Mouse (Mus musculus): Measurements from ENCODE around the gene Tap2.

The Tap2 gene

DNA sequence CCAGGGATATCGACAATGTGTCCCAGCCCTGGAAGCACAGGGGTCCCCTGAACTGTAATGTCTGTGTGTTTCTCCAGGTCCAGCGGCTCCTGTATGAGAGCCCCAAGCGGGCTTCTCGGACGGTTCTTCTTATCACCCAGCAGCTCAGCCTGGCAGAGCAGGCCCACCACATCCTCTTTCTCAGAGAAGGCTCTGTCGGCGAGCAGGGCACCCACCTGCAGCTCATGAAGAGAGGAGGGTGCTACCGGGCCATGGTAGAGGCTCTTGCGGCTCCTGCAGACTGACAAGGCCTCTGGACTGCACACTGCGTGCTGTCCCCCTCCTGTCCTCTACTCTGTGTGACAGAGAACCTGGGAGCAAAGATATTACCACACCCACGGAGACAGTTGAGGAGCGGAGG lies 6.8 kb upstream of the Tap2 start:
- DNase-seq (ENCODE audit: low spot score in 2 of 2) = no peak

DNA sequence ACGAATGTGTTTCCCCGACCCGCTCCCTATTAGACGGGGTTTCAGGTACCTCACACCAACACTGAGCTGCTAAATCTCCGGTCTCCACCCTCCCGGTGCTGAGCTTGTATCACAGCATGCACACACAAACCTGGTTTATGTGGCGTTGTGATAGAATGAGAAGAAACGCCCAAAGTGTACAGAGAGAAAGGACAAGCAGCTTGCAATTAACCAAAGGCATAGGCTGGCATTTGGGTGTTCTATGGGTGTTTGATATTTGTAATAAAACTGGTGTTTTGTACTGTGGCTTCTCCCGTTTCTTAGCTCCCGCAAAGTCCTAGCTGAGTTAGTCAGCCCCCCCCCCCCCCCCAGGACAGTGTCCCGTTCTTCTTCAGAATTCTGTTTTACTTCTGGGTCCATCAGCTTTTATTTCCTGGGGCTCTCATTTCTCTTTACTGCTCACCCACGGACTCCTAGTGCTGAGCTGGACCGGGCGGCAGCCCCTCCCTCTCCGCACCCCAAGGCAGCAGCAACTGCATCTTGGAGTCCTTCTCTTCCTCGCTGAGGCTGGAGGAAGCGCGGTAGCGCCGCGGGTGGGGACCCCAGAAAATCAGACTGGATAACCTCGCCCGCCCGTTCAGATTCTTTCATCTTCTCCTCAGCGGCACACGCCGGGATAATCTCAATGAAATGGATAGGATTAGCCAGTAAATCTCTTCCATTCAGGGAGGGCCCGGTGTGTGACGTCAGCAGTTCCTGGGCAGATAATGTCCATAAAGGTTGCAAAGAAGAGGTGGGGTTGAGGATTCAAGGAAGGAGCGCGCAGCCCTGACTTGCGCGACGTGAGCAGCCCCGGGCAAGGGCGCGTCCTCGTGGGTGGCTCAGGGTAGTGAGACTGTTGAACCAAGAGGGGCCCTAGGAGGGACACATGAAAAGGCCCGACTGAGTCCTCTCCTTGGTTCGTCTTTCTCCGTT lies 6.1 kb upstream of the Tap2 start, which contains the start of gene Psmb8:
Gene Psmb8, plus strand, starts transcription at position 781 of the 954 bp plus-strand sequence.
- peak; percentile 82 to 87 for DNase-seq (ENCODE audit: low spot score in 2 of 2)

GRCm38 (mm10) chr17:34197904-34198520 lies 5.3 kb upstream of the Tap2 start:
- no peak for DNase-seq (ENCODE audit: low spot score in 2 of 2)

GRCm38 (mm10) chr17:34198521-34198912 lies 4.8 kb upstream of the Tap2 start:
- DNase-seq (ENCODE audit: low spot score in 2 of 2) = no peak

GRCm38 (mm10) chr17:34199050-34199619 lies 4.2 kb upstream of the Tap2 start:
- no peak for DNase-seq (ENCODE audit: low spot score in 2 of 2)

DNA sequence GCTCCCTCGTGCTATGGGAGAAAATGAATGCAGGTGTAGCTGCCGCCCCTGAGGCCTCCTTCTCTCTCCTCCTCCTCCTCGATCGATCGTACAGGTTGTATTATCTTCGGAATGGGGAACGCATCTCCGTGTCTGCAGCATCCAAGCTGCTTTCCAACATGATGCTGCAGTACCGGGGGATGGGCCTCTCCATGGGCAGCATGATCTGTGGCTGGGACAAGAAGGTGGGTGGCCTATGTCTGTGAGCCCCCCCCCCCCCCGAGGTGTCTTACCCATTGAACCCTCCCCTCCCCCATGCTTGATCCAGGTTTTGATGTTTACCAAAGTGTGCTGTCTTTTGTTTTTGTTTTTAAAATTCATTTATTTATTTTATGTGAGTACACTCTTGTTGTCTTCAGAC lies 3.3 kb upstream of the Tap2 start:
- no peak for DNase-seq (ENCODE audit: low spot score in 2 of 2)

- DNase-seq (ENCODE audit: low spot score in 2 of 2) = no peak
Observed at GRCm38 (mm10) chr17:34200772-34201505, 2.4 kb upstream of the Tap2 start.

GRCm38 (mm10) chr17:34201506-34202055 lies 1.7 kb upstream of the Tap2 start:
- no peak for DNase-seq (ENCODE audit: low spot score in 2 of 2)

DNA sequence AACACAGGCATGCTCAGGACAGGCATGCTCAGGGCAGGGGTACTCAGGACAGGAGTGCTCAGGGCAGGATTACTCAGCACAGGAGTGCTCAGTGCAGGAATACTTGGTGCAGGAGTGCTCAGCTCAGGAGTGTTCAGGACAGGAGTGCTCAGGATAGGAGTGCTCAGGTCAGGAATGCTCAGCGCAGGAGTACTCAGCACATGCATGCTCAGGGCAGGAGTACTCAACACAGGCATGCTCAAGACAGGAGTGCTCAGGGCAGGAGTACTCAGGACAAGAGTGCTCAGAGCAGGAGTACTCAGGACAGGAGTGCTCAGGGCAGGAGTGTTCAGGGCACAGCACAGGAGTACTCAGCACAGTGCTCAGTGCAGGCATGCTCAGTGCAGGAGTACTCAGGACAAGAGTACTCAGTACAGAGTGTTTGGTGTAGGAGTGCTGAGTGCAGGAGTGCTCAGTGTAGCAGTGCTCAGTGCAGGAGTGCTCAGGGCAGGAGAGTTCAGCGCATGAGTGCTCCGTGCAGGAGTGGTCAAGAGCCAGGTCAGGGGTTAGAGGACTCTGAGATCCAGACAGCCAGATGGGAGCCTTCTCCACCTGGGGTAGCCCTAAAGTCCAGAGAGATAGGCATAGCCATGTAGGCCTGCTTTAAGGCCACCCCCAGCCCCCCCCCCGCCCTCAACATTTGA lies 426 bp upstream of the Tap2 start:
- DNase-seq (ENCODE audit: low spot score in 2 of 2) = no peak

GRCm38 (mm10) chr17:34204303-34205010 lies 1.1 kb downstream of the Tap2 start:
- peak; percentile 85 to 86 for DNase-seq (ENCODE audit: low spot score in 2 of 2)

GRCm38 (mm10) chr17:34205021-34205745 lies 1.9 kb downstream of the Tap2 start:
- DNase-seq (ENCODE audit: low spot score in 2 of 2) = no peak

DNA sequence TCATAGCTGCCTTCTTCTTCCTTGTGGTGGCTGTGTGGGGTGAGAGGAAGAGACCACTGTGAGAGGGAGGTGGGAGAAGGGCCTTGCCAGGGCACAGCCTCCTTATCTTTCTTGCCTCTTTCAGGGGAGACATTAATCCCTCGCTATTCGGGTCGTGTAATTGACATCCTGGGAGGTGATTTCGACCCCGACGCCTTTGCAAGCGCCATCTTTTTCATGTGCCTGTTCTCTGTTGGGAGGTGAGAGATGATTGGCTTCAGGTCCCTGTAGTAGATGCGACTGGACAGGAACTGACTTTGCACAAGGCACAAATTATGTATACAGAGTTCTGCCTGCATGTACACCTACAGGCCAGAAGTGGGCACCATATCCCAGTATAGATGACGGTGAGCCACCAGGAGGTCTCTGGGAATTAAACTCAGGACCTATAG lies 2.4 kb downstream of the Tap2 start:
- no peak for DNase-seq (ENCODE audit: low spot score in 2 of 2)

- DNase-seq (ENCODE audit: low spot score in 2 of 2) = no peak
Observed at GRCm38 (mm10) chr17:34206731-34207130, 3.4 kb downstream of the Tap2 start.

- no peak for DNase-seq (ENCODE audit: low spot score in 2 of 2)
Observed at GRCm38 (mm10) chr17:34207456-34207855, 4.1 kb downstream of the Tap2 start.

- no peak for DNase-seq (ENCODE audit: low spot score in 2 of 2)
Observed at GRCm38 (mm10) chr17:34207866-34208265, 4.5 kb downstream of the Tap2 start.

DNA sequence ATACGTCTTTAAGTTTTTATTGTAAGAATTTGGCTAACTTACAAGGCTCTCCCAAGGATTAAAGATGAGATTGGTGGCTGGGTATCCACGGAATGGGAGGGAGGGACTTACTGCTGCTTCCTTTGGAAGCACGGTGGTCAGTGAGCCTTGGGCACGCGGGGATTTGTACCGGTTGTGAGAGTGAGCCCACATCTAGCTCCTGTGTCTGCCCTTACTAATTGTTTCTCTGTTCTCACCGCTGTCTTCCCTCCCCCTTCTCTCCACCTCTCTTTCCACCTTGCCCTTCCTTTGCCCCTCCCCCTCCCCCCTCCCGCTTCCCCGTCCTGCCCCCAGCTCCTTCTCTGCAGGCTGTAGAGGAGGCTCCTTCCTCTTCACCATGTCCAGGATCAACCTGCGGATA lies 5.1 kb downstream of the Tap2 start:
- no peak for DNase-seq (ENCODE audit: low spot score in 2 of 2)

- DNase-seq (ENCODE audit: low spot score in 2 of 2) = no peak
Observed at GRCm38 (mm10) chr17:34209680-34210079, 6.4 kb downstream of the Tap2 start.

GRCm38 (mm10) chr17:34210599-34210998 lies 7.3 kb downstream of the Tap2 start:
- DNase-seq (ENCODE audit: low spot score in 2 of 2) = no peak

DNA sequence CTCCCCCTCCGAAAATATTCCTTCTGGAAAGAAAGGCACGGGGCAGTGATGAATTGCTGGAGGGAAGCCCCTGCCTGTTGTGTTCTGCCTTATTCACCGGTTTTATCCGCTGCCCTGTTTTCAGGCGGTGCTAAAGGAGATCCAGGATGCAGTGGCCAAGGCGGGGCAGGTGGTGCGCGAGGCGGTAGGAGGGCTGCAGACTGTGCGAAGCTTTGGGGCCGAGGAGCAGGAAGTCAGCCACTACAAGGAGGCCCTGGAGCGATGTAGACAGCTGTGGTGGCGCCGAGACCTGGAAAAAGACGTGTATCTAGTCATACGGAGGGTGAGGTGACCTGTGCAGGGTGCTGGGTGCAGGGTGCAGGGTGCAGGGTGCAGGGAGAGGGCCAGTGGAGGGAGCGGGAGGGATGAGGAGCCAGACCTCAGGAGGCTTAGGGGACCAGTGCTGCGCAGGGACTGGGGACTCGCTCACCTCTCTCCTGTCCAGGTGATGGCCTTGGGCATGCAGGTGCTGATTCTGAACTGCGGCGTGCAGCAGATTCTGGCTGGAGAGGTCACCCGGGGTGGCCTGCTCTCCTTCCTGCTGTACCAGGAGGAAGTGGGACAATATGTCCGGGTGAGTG lies 8.5 kb downstream of the Tap2 start:
- no peak for DNase-seq (ENCODE audit: low spot score in 2 of 2)

Measured in frontal cortex, postnatal 36 days (tissue).